Mouse (Mus musculus) hindbrain, embryonic 16.5 days (tissue): Measurements from ENCODE around the gene Ankrd44. TPM values are rescaled to one million over a fixed set of nuclear protein-coding genes. Genes with fewer than 3 reads are reported as not detected.

ENCODE experiments used
- ATAC-seq: fragments of 200-750 bp; cut with Nextera tagmentation; 2 replicates; pipeline ENCODE4 v1.8.0; 2017; ENCODE audit warnings: moderate TSS enrichment, moderate library complexity
- H3K27ac ChIP-seq: fragments of 300-500 bp; sonication (generic); 2 replicates; pipeline ENCODE4 v1.5.1; 2014; ENCODE audit warnings: low read depth, mild to moderate bottlenecking, control low read depth, low read length, moderate library complexity
- H3K27me3 ChIP-seq: fragments of 300-500 bp; sonication (generic); replicated peaks from 2 replicates; pipeline ENCODE4 v1.6.1; 2014; ENCODE audit warnings: low read length; ENCODE audit not compliant: control insufficient read depth, insufficient read depth
- H3K36me3 ChIP-seq: fragments of 300-500 bp; sonication (generic); 2 replicates; pipeline ENCODE4 v1.6.1; 2014; ENCODE audit warnings: mild to moderate bottlenecking, low read length, moderate library complexity, mixed read lengths; ENCODE audit not compliant: control insufficient read depth, insufficient read depth
- H3K4me1 ChIP-seq: fragments of 300-500 bp; sonication (generic); 2 replicates; pipeline ENCODE4 v1.6.1; 2014; ENCODE audit warnings: low read depth, low read length; ENCODE audit not compliant: control insufficient read depth, insufficient read depth
- H3K4me2 ChIP-seq: fragments of 300-500 bp; sonication (generic); 2 replicates; pipeline ENCODE4 v1.6.1; 2014; ENCODE audit warnings: mild to moderate bottlenecking, low read length, control low read depth, moderate library complexity
- H3K4me3 ChIP-seq: fragments of 300-500 bp; sonication (generic); 2 replicates; pipeline ENCODE4 v1.5.1; 2014; ENCODE audit warnings: mild to moderate bottlenecking, low read length, control low read depth, moderate library complexity
- H3K9ac ChIP-seq: fragments of 300-500 bp; sonication (generic); 2 replicates; pipeline ENCODE4 v1.6.1; 2014; ENCODE audit warnings: low read depth, mild to moderate bottlenecking, control low read depth, low read length, moderate library complexity
- H3K9me3 ChIP-seq: fragments of 300-500 bp; sonication (generic); 2 replicates; pipeline ENCODE4 v1.6.1; 2014; ENCODE audit warnings: mild to moderate bottlenecking, low read length, moderate library complexity; ENCODE audit not compliant: control insufficient read depth
- WGBS: fragments of 180-500 bp; shearing (Covaris S2); extraction: QIAGEN DNeasy Blood & Tissue Kit; methylation state at CpG from one replicate; pipeline ENCODE4 v1.1.7; 2014; 5-methylcytosine and 5-hydroxymethylcytosine counted together
- polyA plus RNA-seq: library from polyadenylated mRNA; unstranded; fragments of >200 nt; fragmentation: Nextera tagmentation; extraction: Ambion mirVana; gene quantifications from 2 replicates; pipeline ENCODE4 v1.2.1, GENCODE M21; 2015

The Ankrd44 gene
- polyA plus RNA-seq, 1 experiment from 2014 or later, result 19.5 TPM

GRCm38 (mm10) chr1:54850077-54850476 is 76.1 kb downstream of the Ankrd44 start:
- Histone ChIP-seq H3K27me3 (no peaks in the 10 kb centered on the region), H3K4me2 (no peak overlapping the region), H3K27ac (no peak overlapping the region), H3K9me3 (no peaks in the 10 kb centered on the region), H3K4me3 (no peak overlapping the region), H3K4me1 (peaks cover 5% of the 10 kb centered on the region), H3K36me3 (no peaks in the 10 kb centered on the region), H3K9ac (no peak overlapping the region)
- ATAC-seq, result no peak
- WGBS, result 66% methylated on average over 8 of the region's 8 CpGs

GRCm38 (mm10) chr1:54847238-54847637 is 78.9 kb downstream of the Ankrd44 start:
- ATAC-seq, result no peak
- no peak overlapping the region for H3K27ac ChIP-seq
- H3K4me3 ChIP-seq, result no peak overlapping the region
- WGBS, result 84% methylated on average over 1 of the region's 1 CpGs
- H3K4me1 ChIP-seq, result no peaks in the 10 kb centered on the region
- no peaks in the 10 kb centered on the region for H3K36me3 ChIP-seq
- H3K4me2 ChIP-seq, result no peak overlapping the region
- H3K9ac ChIP-seq, result no peak overlapping the region
- H3K27me3 ChIP-seq, result no peaks in the 10 kb centered on the region
- no peaks in the 10 kb centered on the region for H3K9me3 ChIP-seq

GRCm38 (mm10) chr1:54846346-54847000 is 79.7 kb downstream of the Ankrd44 start:
- H3K27me3 ChIP-seq, result no peaks in the 10 kb centered on the region
- H3K9me3 ChIP-seq, result no peaks in the 10 kb centered on the region
- no peak for ATAC-seq
- H3K36me3 ChIP-seq, result no peaks in the 10 kb centered on the region
- no peak overlapping the region for H3K9ac ChIP-seq
- no peak overlapping the region for H3K27ac ChIP-seq
- 80% methylated on average over 5 of the region's 5 CpGs for WGBS
- H3K4me2 ChIP-seq, result no peak overlapping the region
- no peak overlapping the region for H3K4me3 ChIP-seq
- no peaks in the 10 kb centered on the region for H3K4me1 ChIP-seq

GRCm38 (mm10) chr1:54844361-54844760 is 81.8 kb downstream of the Ankrd44 start:
- no peak overlapping the region for H3K27ac ChIP-seq
- no peaks in the 10 kb centered on the region for H3K27me3 ChIP-seq
- H3K4me3 ChIP-seq, result no peak overlapping the region
- no peak overlapping the region for H3K4me2 ChIP-seq
- no peaks in the 10 kb centered on the region for H3K9me3 ChIP-seq
- H3K4me1 ChIP-seq, result no peaks in the 10 kb centered on the region
- 76% methylated on average over 1 of the region's 1 CpGs for WGBS
- no peaks in the 10 kb centered on the region for H3K36me3 ChIP-seq
- ATAC-seq, result no peak
- no peak overlapping the region for H3K9ac ChIP-seq

- Histone ChIP-seq H3K36me3 (no peaks in the 10 kb centered on the region), H3K9me3 (no peaks in the 10 kb centered on the region), H3K27ac (no peak overlapping the region), H3K9ac (no peak overlapping the region), H3K27me3 (no peaks in the 10 kb centered on the region), H3K4me3 (no peak overlapping the region), H3K4me2 (no peak overlapping the region), H3K4me1 (no peaks in the 10 kb centered on the region)
- no peak for ATAC-seq
- WGBS, result 72% methylated on average over 7 of the region's 7 CpGs
Observed at GRCm38 (mm10) chr1:54842765-54843461, 83.3 kb downstream of the Ankrd44 start.

- H3K4me3 ChIP-seq, result no peak overlapping the region
- no peak for ATAC-seq
- WGBS, result 50% methylated on average over 5 of the region's 5 CpGs
- no peak overlapping the region for H3K4me2 ChIP-seq
- H3K9me3 ChIP-seq, result no peaks in the 10 kb centered on the region
- H3K4me1 ChIP-seq, result no peaks in the 10 kb centered on the region
- no peaks in the 10 kb centered on the region for H3K27me3 ChIP-seq
- H3K27ac ChIP-seq, result no peak overlapping the region
- no peak overlapping the region for H3K9ac ChIP-seq
- H3K36me3 ChIP-seq, result no peaks in the 10 kb centered on the region
Observed at GRCm38 (mm10) chr1:54841788-54842187, 84.4 kb downstream of the Ankrd44 start.

- 82% methylated on average over 2 of the region's 2 CpGs for WGBS
- H3K9me3 ChIP-seq, result no peaks in the 10 kb centered on the region
Observed at GRCm38 (mm10) chr1:54840040-54840439, 86.1 kb downstream of the Ankrd44 start.

GRCm38 (mm10) chr1:54838486-54838805 is 87.7 kb downstream of the Ankrd44 start:
- no peaks in the 10 kb centered on the region for H3K36me3 ChIP-seq
- no peaks in the 10 kb centered on the region for H3K4me1 ChIP-seq
- H3K27ac ChIP-seq, result no peak overlapping the region
- no peak for ATAC-seq
- no peaks in the 10 kb centered on the region for H3K27me3 ChIP-seq
- no peak overlapping the region for H3K4me2 ChIP-seq
- H3K9me3 ChIP-seq, result no peaks in the 10 kb centered on the region
- H3K9ac ChIP-seq, result no peak overlapping the region
- WGBS, result 88% methylated on average over 6 of the region's 6 CpGs
- H3K4me3 ChIP-seq, result no peak overlapping the region

More at GRCm38 (mm10) chr1:54840040-54840439, 86.1 kb downstream of the Ankrd44 start:
- Histone ChIP-seq H3K4me2 (no peak overlapping the region), H3K27ac (no peak overlapping the region), H3K27me3 (no peaks in the 10 kb centered on the region), H3K4me1 (no peaks in the 10 kb centered on the region), H3K4me3 (no peak overlapping the region), H3K36me3 (no peaks in the 10 kb centered on the region), H3K9ac (no peak overlapping the region)
- ATAC-seq, result no peak

GRCm38 (mm10) chr1:54837721-54838485 is 88.3 kb downstream of the Ankrd44 start:
- Histone ChIP-seq H3K36me3 (no peaks in the 10 kb centered on the region), H3K4me2 (no peak overlapping the region), H3K4me3 (no peak overlapping the region), H3K27ac (no peak overlapping the region), H3K9me3 (no peaks in the 10 kb centered on the region), H3K27me3 (no peaks in the 10 kb centered on the region), H3K4me1 (no peaks in the 10 kb centered on the region), H3K9ac (no peak overlapping the region)
- ATAC-seq, result no peak
- WGBS, result 88% methylated on average over 17 of the region's 17 CpGs
